Mouse (Mus musculus): Measurements from ENCODE around the gene Rars.
A peak's percentile ranks its signal among the peaks of the same experiment; 100 is the strongest.

The Rars gene

DNA sequence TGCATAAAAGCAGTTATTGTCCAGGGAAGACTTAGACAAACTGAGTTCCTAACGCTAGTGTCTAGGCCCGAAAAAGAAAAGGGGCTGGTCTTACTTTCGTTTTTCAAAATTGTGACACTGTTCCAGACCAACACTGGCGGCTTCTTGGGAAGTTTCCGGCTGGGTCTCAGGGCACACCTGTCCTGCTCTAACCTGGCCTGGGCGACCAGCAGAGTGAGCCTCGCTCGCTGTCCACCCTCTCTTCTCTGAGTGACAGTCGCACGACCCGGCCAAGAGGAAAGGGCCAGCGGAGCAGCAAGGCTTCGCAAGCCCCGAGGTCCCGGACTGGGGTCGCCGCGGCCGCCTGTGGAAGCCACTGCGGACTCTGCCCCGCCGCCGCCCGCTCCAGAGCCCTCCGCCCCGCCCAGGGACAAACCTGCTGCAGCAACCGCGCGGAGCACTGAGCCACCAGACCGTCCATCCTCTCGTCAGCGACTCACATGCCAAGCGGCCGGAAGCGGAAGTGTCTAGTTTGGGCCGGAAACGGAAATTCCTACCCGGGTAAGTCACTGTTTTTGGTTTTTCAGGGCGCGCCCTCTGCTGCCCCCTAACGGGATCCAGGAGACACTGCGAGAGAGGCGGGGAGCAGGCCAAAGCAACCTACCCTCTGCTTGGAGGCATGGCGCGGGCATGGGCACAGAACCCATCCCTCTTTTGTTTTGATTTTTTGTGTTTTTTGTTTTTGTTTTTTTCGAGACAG lies at the start of gene Rars:
Rars (minus strand) TSS at position 485 of the 739 bp plus-strand sequence.
- H3K4me1 ChIP-seq (replicated peaks; ENCODE audit: low read depth, low read length) = peaks cover 67% of the 10 kb centered on the region
- TF ChIP-seq CTCF (conservative IDR thresholded peaks at IDR 0.05; ENCODE audit: low read length) = peak; percentile 95
- TF ChIP-seq NANOG (IDR thresholded peaks at IDR 0.05; ENCODE audit: borderline replicate concordance, low read length) = no peak

GRCm38 (mm10) chr11:35882777-35883176 lies 48.5 kb upstream of the Rars start:
- no peak for TF ChIP-seq CTCF (conservative IDR thresholded peaks at IDR 0.05; ENCODE audit: low read length)
- no peak for TF ChIP-seq NANOG (IDR thresholded peaks at IDR 0.05; ENCODE audit: borderline replicate concordance, low read length)
- TF ChIP-seq POU5F1 (IDR thresholded peaks at IDR 0.05; ENCODE audit: borderline replicate concordance, low read length) = no peak
- H3K27me3 ChIP-seq (ENCODE audit: insufficient read depth, low read length) = no peaks in the 10 kb centered on the region
- H3K36me3 ChIP-seq (ENCODE audit: insufficient read depth, low read length) = peaks cover 80% of the 10 kb centered on the region
- H3K9me3 ChIP-seq (ENCODE audit: low read length) = no peaks in the 10 kb centered on the region
- H3K4me3 ChIP-seq (replicated peaks; ENCODE audit: low read length) = no peak overlapping the region
- H3K4me1 ChIP-seq (replicated peaks; ENCODE audit: low read depth, low read length) = peaks cover 3% of the 10 kb centered on the region; the same call in 1 of the 2 replicates

More for the DNA sequence above, at the start of gene Rars:
- Histone ChIP-seq H3K27me3 (ENCODE audit: insufficient read depth, low read length) (no peaks in the 10 kb centered on the region), H3K4me3 (replicated peaks; ENCODE audit: low read length) (peak within 1 kb of the TSS; percentile 99), H3K9me3 (ENCODE audit: low read length) (no peaks in the 10 kb centered on the region), H3K36me3 (ENCODE audit: insufficient read depth, low read length) (peaks cover 64% of the 10 kb centered on the region)

DNA sequence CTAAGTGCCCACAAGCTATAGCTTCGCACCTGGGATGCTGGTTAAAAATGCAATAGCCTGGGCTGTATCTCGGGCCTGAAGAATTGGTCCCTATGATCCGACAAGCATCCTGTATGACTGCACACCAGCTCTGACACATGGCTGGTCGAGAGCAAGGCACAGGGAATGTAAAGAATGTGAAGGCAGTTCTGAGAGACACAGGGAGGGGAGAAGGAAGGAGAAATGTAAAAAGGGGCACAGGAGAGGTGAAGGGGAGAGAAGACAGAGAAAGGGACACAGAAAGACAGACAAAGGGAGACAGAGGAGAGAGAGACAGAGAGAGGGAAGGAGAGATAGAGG lies 44.2 kb upstream of the Rars start:
- no peaks in the 10 kb centered on the region for H3K27me3 ChIP-seq (ENCODE audit: insufficient read depth, low read length)
- H3K9me3 ChIP-seq (ENCODE audit: low read length) = no peaks in the 10 kb centered on the region
- TF ChIP-seq POU5F1 (IDR thresholded peaks at IDR 0.05; ENCODE audit: borderline replicate concordance, low read length) (no peak), NANOG (IDR thresholded peaks at IDR 0.05; ENCODE audit: borderline replicate concordance, low read length) (no peak), CTCF (conservative IDR thresholded peaks at IDR 0.05; ENCODE audit: low read length) (no peak)
- H3K36me3 ChIP-seq (ENCODE audit: insufficient read depth, low read length) = peaks cover 89% of the 10 kb centered on the region
- H3K4me1 ChIP-seq (replicated peaks; ENCODE audit: low read depth, low read length) = peaks cover 28% of the 10 kb centered on the region
- H3K4me3 ChIP-seq (replicated peaks; ENCODE audit: low read length) = no peak overlapping the region

- peaks cover 84% of the 10 kb centered on the region for H3K36me3 ChIP-seq (ENCODE audit: insufficient read depth, low read length)
- no peak overlapping the region for H3K4me3 ChIP-seq (replicated peaks; ENCODE audit: low read length)
- H3K27me3 ChIP-seq (ENCODE audit: insufficient read depth, low read length) = no peaks in the 10 kb centered on the region
- TF ChIP-seq CTCF (conservative IDR thresholded peaks at IDR 0.05; ENCODE audit: low read length) (no peak), POU5F1 (IDR thresholded peaks at IDR 0.05; ENCODE audit: borderline replicate concordance, low read length) (no peak), NANOG (IDR thresholded peaks at IDR 0.05; ENCODE audit: borderline replicate concordance, low read length) (no peak)
- H3K9me3 ChIP-seq (ENCODE audit: low read length) = no peaks in the 10 kb centered on the region
- H3K4me1 ChIP-seq (replicated peaks; ENCODE audit: low read depth, low read length) = peaks cover 28% of the 10 kb centered on the region
Measured at GRCm38 (mm10) chr11:35877651-35878558, 43.6 kb upstream of the Rars start.

GRCm38 (mm10) chr11:35873624-35874244 lies 39.4 kb upstream of the Rars start:
- Histone ChIP-seq H3K36me3 (ENCODE audit: insufficient read depth, low read length) (peaks cover 84% of the 10 kb centered on the region), H3K4me1 (replicated peaks; ENCODE audit: low read depth, low read length) (peaks cover 25% of the 10 kb centered on the region), H3K27me3 (ENCODE audit: insufficient read depth, low read length) (no peaks in the 10 kb centered on the region), H3K4me3 (replicated peaks; ENCODE audit: low read length) (no peak overlapping the region), H3K9me3 (ENCODE audit: low read length) (no peaks in the 10 kb centered on the region)
- no peak for TF ChIP-seq POU5F1 (IDR thresholded peaks at IDR 0.05; ENCODE audit: borderline replicate concordance, low read length)
- TF ChIP-seq NANOG (IDR thresholded peaks at IDR 0.05; ENCODE audit: borderline replicate concordance, low read length) = no peak
- TF ChIP-seq CTCF (conservative IDR thresholded peaks at IDR 0.05; ENCODE audit: low read length) = no peak

DNA sequence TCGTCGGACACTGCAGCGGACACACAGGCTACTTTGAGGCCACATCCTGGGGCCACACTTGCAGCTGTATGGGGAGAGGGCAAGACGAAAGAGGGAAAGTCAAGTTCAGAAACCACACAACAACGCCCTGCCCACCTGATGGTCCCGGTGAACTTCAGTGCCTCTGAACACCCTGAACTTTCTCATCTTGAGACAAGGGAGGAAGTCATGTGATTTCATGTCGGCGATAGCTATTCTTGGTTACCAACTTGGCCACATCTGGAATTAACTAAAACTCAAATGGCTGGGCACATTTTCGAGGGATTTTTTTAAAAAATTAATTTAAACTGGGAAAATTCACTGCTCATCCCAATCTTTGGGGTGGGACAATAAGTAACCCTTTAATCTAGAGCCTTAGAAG lies 36.7 kb upstream of the Rars start:
- H3K36me3 ChIP-seq (ENCODE audit: insufficient read depth, low read length) = peaks cover 87% of the 10 kb centered on the region
- H3K9me3 ChIP-seq (ENCODE audit: low read length) = no peaks in the 10 kb centered on the region
- no peak for TF ChIP-seq NANOG (IDR thresholded peaks at IDR 0.05; ENCODE audit: borderline replicate concordance, low read length)
- TF ChIP-seq POU5F1 (IDR thresholded peaks at IDR 0.05; ENCODE audit: borderline replicate concordance, low read length) = no peak
- no peak for TF ChIP-seq CTCF (conservative IDR thresholded peaks at IDR 0.05; ENCODE audit: low read length)
- H3K4me1 ChIP-seq (replicated peaks; ENCODE audit: low read depth, low read length) = peaks cover 18% of the 10 kb centered on the region
- H3K27me3 ChIP-seq (ENCODE audit: insufficient read depth, low read length) = no peaks in the 10 kb centered on the region
- no peak overlapping the region for H3K4me3 ChIP-seq (replicated peaks; ENCODE audit: low read length)

DNA sequence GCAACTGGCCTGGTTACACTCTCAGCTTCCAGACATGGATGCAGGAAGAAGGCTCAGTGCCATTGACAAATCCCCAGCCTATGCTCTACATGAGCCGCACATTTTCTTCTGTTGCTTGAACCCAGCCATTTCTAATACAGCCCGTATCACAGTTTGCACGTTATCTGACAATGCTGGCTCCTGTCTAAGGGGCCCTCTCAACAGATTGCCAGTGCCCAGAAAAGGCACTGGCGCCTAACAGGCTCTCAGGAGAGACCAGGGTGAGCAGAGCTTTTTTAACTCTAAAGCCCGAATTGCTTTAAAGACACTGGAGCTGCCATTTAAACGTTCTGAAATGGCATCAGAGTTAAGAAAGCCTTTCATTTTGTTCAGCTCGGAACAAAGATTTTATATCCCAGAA lies 31.8 kb upstream of the Rars start:
- Histone ChIP-seq H3K4me1 (replicated peaks; ENCODE audit: low read depth, low read length) (peaks cover 6% of the 10 kb centered on the region), H3K27me3 (ENCODE audit: insufficient read depth, low read length) (no peaks in the 10 kb centered on the region), H3K4me3 (replicated peaks; ENCODE audit: low read length) (no peak overlapping the region), H3K36me3 (ENCODE audit: insufficient read depth, low read length) (peaks cover 93% of the 10 kb centered on the region), H3K9me3 (ENCODE audit: low read length) (no peaks in the 10 kb centered on the region)
- TF ChIP-seq POU5F1 (IDR thresholded peaks at IDR 0.05; ENCODE audit: borderline replicate concordance, low read length) (no peak), CTCF (conservative IDR thresholded peaks at IDR 0.05; ENCODE audit: low read length) (no peak), NANOG (IDR thresholded peaks at IDR 0.05; ENCODE audit: borderline replicate concordance, low read length) (no peak)

DNA sequence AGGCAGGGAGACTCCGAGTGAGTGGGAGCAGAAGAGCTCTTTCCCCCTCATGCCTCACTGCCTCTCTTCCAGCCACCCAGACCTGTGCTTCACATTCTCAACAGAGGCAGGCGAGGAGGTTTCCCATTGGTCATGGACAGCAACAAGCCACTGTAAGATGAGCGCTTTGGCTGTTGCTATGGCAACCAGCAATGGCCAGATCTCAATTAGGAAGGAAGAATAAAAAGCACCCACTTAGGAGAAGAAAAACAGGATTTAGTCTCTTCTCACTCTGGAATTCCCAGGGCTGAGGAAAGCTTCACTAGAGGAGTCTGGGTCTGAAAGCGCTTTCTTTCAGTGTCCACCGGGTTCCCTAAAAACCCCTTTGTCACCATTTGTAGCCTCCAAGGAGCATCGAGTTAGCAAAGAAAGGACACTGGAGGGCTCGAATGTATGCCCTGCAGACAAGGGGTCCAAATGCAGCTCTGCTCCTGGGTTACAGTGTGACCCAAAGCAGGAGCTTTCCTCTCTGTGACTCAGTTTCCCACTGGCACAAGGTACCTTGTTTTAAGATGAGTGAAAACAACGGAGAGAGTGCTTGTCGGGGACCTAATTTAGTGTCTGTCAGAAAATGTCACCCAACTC lies 30.8 kb upstream of the Rars start:
- no peaks in the 10 kb centered on the region for H3K27me3 ChIP-seq (ENCODE audit: insufficient read depth, low read length)
- TF ChIP-seq POU5F1 (IDR thresholded peaks at IDR 0.05; ENCODE audit: borderline replicate concordance, low read length) (no peak), CTCF (conservative IDR thresholded peaks at IDR 0.05; ENCODE audit: low read length) (no peak), NANOG (IDR thresholded peaks at IDR 0.05; ENCODE audit: borderline replicate concordance, low read length) (no peak)
- H3K4me1 ChIP-seq (replicated peaks; ENCODE audit: low read depth, low read length) = peaks cover 6% of the 10 kb centered on the region
- no peak overlapping the region for H3K4me3 ChIP-seq (replicated peaks; ENCODE audit: low read length)
- H3K36me3 ChIP-seq (ENCODE audit: insufficient read depth, low read length) = peaks cover 85% of the 10 kb centered on the region
- no peaks in the 10 kb centered on the region for H3K9me3 ChIP-seq (ENCODE audit: low read length)
